27 mouse cellular contexts compared by ENCODE assay signal in genomic region chr9:61841222-61841621, GRCm38 (mm10).
A peak's percentile ranks its signal among the peaks of the same experiment; 100 is the strongest.
DNase-seq lines count a peak whose midpoint lies in the region; ATAC-seq and TF ChIP-seq lines count a peak whose summit lies in the region.
"Had no signal": no experiment of that assay in that cellular context is flagged by ENCODE, and none has a peak within 500 bp of the region (broad histone marks: within the 10 kb centered on the region; RNA-seq: fewer than 3 reads in every experiment).

No protein-coding gene starts in this region.

- TF ChIP-seq EP300 in liver, postnatal 0 days (IDR thresholded peaks at IDR 0.05; ENCODE audit: low read depth): no peak
- no peak for TF ChIP-seq EP300 in stomach, postnatal 0 days (optimal IDR thresholded peaks at IDR 0.05)

- no peak overlapping the region for H3K27ac ChIP-seq in liver, embryonic 15.5 days (replicated peaks)
- no peak overlapping the region for H3K27ac ChIP-seq in liver, embryonic 12.5 days
- H3K27ac ChIP-seq in liver, embryonic 16.5 days (ENCODE audit: low read length): no peak overlapping the region
- no peak overlapping the region for H3K27ac ChIP-seq in liver, postnatal 0 days (ENCODE audit: low read depth)
- H3K27ac ChIP-seq in stomach, postnatal 0 days (replicated peaks): no peak overlapping the region
- H3K27ac ChIP-seq: embryonic facial prominence, embryonic 10.5 days; embryonic facial prominence, embryonic 13.5 days; forebrain, embryonic 12.5 days; forebrain, embryonic 15.5 days; heart, embryonic 15.5 days; hindbrain, embryonic 10.5 days; hindbrain, embryonic 13.5 days had no signal

- no peaks in the 10 kb centered on the region for H3K27me3 ChIP-seq in liver, embryonic 15.5 days
- 0 out of 2 replicates have a peak, but pooled peaks cover 2% of the 10 kb centered on the region for H3K27me3 ChIP-seq in liver, embryonic 12.5 days (replicated peaks)
- no peaks in the 10 kb centered on the region for H3K27me3 ChIP-seq in liver, embryonic 16.5 days (ENCODE audit: control insufficient read depth, insufficient read depth, low read depth, low read length)
- no peaks in the 10 kb centered on the region for H3K27me3 ChIP-seq in liver, postnatal 0 days (ENCODE audit: insufficient read depth, low read length)
- H3K27me3 ChIP-seq in stomach, postnatal 0 days (ENCODE audit: control insufficient read depth, insufficient read depth, low read length): no peaks in the 10 kb centered on the region
- H3K27me3 ChIP-seq: embryonic facial prominence, embryonic 13.5 days; forebrain, embryonic 12.5 days; forebrain, embryonic 15.5 days; heart, embryonic 12.5 days; heart, embryonic 15.5 days; hindbrain, embryonic 13.5 days had no signal

- DNase-seq in liver, postnatal 0 days: peak; percentile 38
- DNase-seq in stomach, postnatal 0 days (ENCODE audit: low spot score): peak; percentile 38
- DNase-seq in right cerebral cortex, postnatal 4 days: no peak
- DNase-seq: adrenal gland, adult 2 months; adrenal gland, postnatal 25 days; cerebellum, adult 11-12 months; cerebellum, adult 8-10 months; cerebellum, postnatal 10 days; cerebellum, postnatal 36 days; embryo, embryonic 11 days; gastrocnemius, postnatal 25 days; heart, adult 18-20 months; heart, postnatal 10 days; heart, postnatal 36 days had no signal

- 0 out of 2 replicates have a peak, but pooled peaks cover 3% of the 10 kb centered on the region for H3K4me1 ChIP-seq in liver, embryonic 15.5 days (replicated peaks)
- no peaks in the 10 kb centered on the region for H3K4me1 ChIP-seq in liver, embryonic 12.5 days
- H3K4me1 ChIP-seq in liver, embryonic 16.5 days (ENCODE audit: control insufficient read depth, low read depth, low read length): peaks cover 6% of the 10 kb centered on the region
- H3K4me1 ChIP-seq in liver, postnatal 0 days (ENCODE audit: insufficient read depth): peaks cover 7% of the 10 kb centered on the region; the same call in 1 of the 2 replicates
- no peaks in the 10 kb centered on the region for H3K4me1 ChIP-seq in stomach, postnatal 0 days (replicated peaks; ENCODE audit: control insufficient read depth, insufficient read depth)
- H3K4me1 ChIP-seq: forebrain, embryonic 15.5 days; heart, embryonic 12.5 days; heart, embryonic 15.5 days; hindbrain, embryonic 13.5 days had no signal

- peak; percentile 23; the same call in 1 of the 2 replicates for ATAC-seq in liver, embryonic 15.5 days (ENCODE audit: insufficient read depth)
- ATAC-seq in liver, embryonic 12.5 days: no peak
- ATAC-seq in liver, embryonic 16.5 days (ENCODE audit: low read depth): peak; percentile 65
- ATAC-seq in liver, postnatal 0 days: peak; percentile 19; the same call in 1 of the 2 replicates
- no peak for ATAC-seq in stomach, postnatal 0 days (ENCODE audit: low FRiP score, low TSS enrichment)
- ATAC-seq: CD4-positive, CD25-positive, alpha-beta regulatory T cell, adult 4 months; forebrain, embryonic 15.5 days had no signal

- H3K4me2 ChIP-seq in liver, embryonic 15.5 days: no peak overlapping the region
- no peak overlapping the region for H3K4me2 ChIP-seq in liver, embryonic 12.5 days
- H3K4me2 ChIP-seq in liver, embryonic 16.5 days (ENCODE audit: low read depth, low read length): no peak overlapping the region
- no peak overlapping the region for H3K4me2 ChIP-seq in liver, postnatal 0 days (ENCODE audit: low read depth, low read length)
- no peak overlapping the region for H3K4me2 ChIP-seq in stomach, postnatal 0 days (replicated peaks; ENCODE audit: low read depth)
- H3K4me2 ChIP-seq: embryonic facial prominence, embryonic 13.5 days; forebrain, embryonic 12.5 days; forebrain, embryonic 15.5 days; heart, embryonic 12.5 days; heart, embryonic 15.5 days; hindbrain, embryonic 13.5 days had no signal

- no peaks in the 10 kb centered on the region for H3K9me3 ChIP-seq in liver, embryonic 15.5 days (replicated peaks)
- H3K9me3 ChIP-seq in liver, embryonic 12.5 days (replicated peaks): no peaks in the 10 kb centered on the region
- no peaks in the 10 kb centered on the region for H3K9me3 ChIP-seq in liver, embryonic 16.5 days (replicated peaks; ENCODE audit: control insufficient read depth, low read length)
- no peaks in the 10 kb centered on the region for H3K9me3 ChIP-seq in liver, postnatal 0 days (ENCODE audit: low read length)
- H3K9me3 ChIP-seq in stomach, postnatal 0 days (ENCODE audit: control insufficient read depth, low read length): no peaks in the 10 kb centered on the region
- H3K9me3 ChIP-seq: embryonic facial prominence, embryonic 10.5 days; embryonic facial prominence, embryonic 13.5 days; forebrain, embryonic 12.5 days; forebrain, embryonic 15.5 days; heart, embryonic 12.5 days; heart, embryonic 15.5 days; hindbrain, embryonic 10.5 days; hindbrain, embryonic 13.5 days had no signal

- WGBS in liver, embryonic 15.5 days (ENCODE audit: insufficient replicate concordance): 58% methylated on average over 8 of the region's 8 CpGs
- 58% methylated on average over 8 of the region's 8 CpGs for WGBS in liver, embryonic 12.5 days (ENCODE audit: insufficient replicate concordance)
- WGBS in liver, embryonic 16.5 days (ENCODE audit: insufficient replicate concordance): 61% methylated on average over 8 of the region's 8 CpGs
- 63% methylated on average over 8 of the region's 8 CpGs for WGBS in liver, postnatal 0 days (ENCODE audit: insufficient replicate concordance)
- 60% methylated on average over 8 of the region's 8 CpGs for WGBS in stomach, postnatal 0 days

- no peak overlapping the region for H3K9ac ChIP-seq in liver, embryonic 15.5 days
- no peak overlapping the region for H3K9ac ChIP-seq in liver, embryonic 12.5 days
- no peak overlapping the region for H3K9ac ChIP-seq in liver, embryonic 16.5 days (ENCODE audit: low read depth, low read length)
- no peak overlapping the region for H3K9ac ChIP-seq in liver, postnatal 0 days (replicated peaks)
- H3K9ac ChIP-seq in stomach, postnatal 0 days (ENCODE audit: low read length): no peak overlapping the region
- H3K9ac ChIP-seq: embryonic facial prominence, embryonic 13.5 days; forebrain, embryonic 12.5 days; forebrain, embryonic 15.5 days; heart, embryonic 12.5 days; heart, embryonic 15.5 days; hindbrain, embryonic 13.5 days had no signal

- H3K36me3 ChIP-seq in liver, embryonic 15.5 days (replicated peaks): no peaks in the 10 kb centered on the region
- no peaks in the 10 kb centered on the region for H3K36me3 ChIP-seq in liver, embryonic 12.5 days
- no peaks in the 10 kb centered on the region for H3K36me3 ChIP-seq in liver, embryonic 16.5 days (ENCODE audit: control insufficient read depth, insufficient read depth)
- no peaks in the 10 kb centered on the region for H3K36me3 ChIP-seq in liver, postnatal 0 days (replicated peaks; ENCODE audit: insufficient read depth, low read length)
- no peaks in the 10 kb centered on the region for H3K36me3 ChIP-seq in stomach, postnatal 0 days (ENCODE audit: control insufficient read depth, insufficient read depth, low read length)
- H3K36me3 ChIP-seq: embryonic facial prominence, embryonic 10.5 days; embryonic facial prominence, embryonic 13.5 days; forebrain, embryonic 12.5 days; forebrain, embryonic 15.5 days; heart, embryonic 12.5 days; heart, embryonic 15.5 days; hindbrain, embryonic 10.5 days; hindbrain, embryonic 13.5 days had no signal

- H3K4me3 ChIP-seq in liver, embryonic 15.5 days (replicated peaks): no peak overlapping the region
- H3K4me3 ChIP-seq in liver, embryonic 12.5 days: no peak overlapping the region
- no peak overlapping the region for H3K4me3 ChIP-seq in liver, embryonic 16.5 days (ENCODE audit: low read depth, low read length)
- no peak overlapping the region for H3K4me3 ChIP-seq in liver, postnatal 0 days (ENCODE audit: low read depth, low read length)
- H3K4me3 ChIP-seq in stomach, postnatal 0 days (ENCODE audit: low read depth, low read length): no peak overlapping the region
- H3K4me3 ChIP-seq: embryonic facial prominence, embryonic 10.5 days; embryonic facial prominence, embryonic 13.5 days; erythroblast, embryonic 14.5 days; forebrain, embryonic 12.5 days; forebrain, embryonic 15.5 days; heart, embryonic 12.5 days; heart, embryonic 15.5 days; hindbrain, embryonic 10.5 days; hindbrain, embryonic 13.5 days had no signal

- TF ChIP-seq CTCF in liver, postnatal 0 days (IDR thresholded peaks at IDR 0.05; ENCODE audit: low read depth): no peak
- no peak for TF ChIP-seq CTCF in stomach, postnatal 0 days (IDR thresholded peaks at IDR 0.05; ENCODE audit: low read depth)

Comparison
In these comparisons a context has a peak if more than half of its experiments do, and no peak if none do; other contexts are left out.
1. ATAC-seq: peak in liver, embryonic 15.5 days (single experiment), liver, embryonic 16.5 days (single experiment) and liver, postnatal 0 days (single experiment); none in liver, embryonic 12.5 days (single experiment) and stomach, postnatal 0 days (single experiment).